Mouse (Mus musculus) gastrocnemius, adult 2 months (tissue): ENCODE results near the gene Pgm1. TPM values are rescaled to one million over a fixed set of nuclear protein-coding genes. Genes with fewer than 3 reads are reported as not detected.

Experiments used
- DNase-seq: peaks from one replicate; pipeline ENCODE4 v3.0.0; 2022
- H3K27ac ChIP-seq: fragments of 200-600 bp; 2 replicates; pipeline ENCODE4 v1.8.1; 2022; ENCODE audit warnings: mild to moderate bottlenecking
- H3K4me3 ChIP-seq: fragments of 200-600 bp; 2 replicates; pipeline ENCODE4 v1.8.1; 2022; ENCODE audit warnings: mild to moderate bottlenecking, moderate library complexity
- CTCF ChIP-seq: fragments of 200-600 bp; IDR thresholded peaks from 2 replicates; pipeline ENCODE4 v1.8.1; 2022; ENCODE audit warnings: antibody characterized with exemption, mild to moderate bottlenecking, moderate library complexity
- intact Hi-C: fragments of 180-260 bp; cut with DNase I; formaldehyde crosslinking; loops from one replicate; pipeline ENCODE4 v1.15.1; 2025
- total RNA-seq, 2 experiments: library from RNA; stranded (reverse); gene quantifications; 2 replicates each; pipeline ENCODE4 v1.2.3; 2021

The Pgm1 gene
- total RNA-seq, 2 experiments from 2014 or later = 1,079 to 1,367 TPM

DNA sequence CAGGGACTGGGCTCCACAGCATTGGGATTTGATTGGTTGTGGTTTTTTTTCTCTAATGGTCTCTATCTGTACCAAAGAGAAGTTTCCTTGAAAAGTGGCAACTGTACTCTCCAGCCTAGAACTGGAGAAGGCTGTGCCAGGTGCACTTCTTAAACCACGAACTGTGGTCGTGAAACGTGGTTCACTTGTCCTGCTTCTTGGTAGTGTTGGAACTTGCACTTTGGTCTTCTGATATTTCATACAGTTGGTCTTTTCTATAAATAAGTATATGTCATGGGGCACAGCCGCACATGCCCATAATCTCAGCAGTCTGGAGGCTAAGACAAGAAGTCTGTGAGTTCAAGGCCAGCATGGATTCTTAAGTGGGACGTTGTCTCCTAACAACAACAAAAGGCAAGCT lies 7.1 kb downstream of the Pgm1 start:
- no peak for TF ChIP-seq CTCF
- Histone ChIP-seq H3K4me3 (peak overlapping the region; percentile 82), H3K27ac (peak overlapping the region; percentile 99)
- intact Hi-C loops = no loop called here
- peak; percentile 62 for DNase-seq

DNA sequence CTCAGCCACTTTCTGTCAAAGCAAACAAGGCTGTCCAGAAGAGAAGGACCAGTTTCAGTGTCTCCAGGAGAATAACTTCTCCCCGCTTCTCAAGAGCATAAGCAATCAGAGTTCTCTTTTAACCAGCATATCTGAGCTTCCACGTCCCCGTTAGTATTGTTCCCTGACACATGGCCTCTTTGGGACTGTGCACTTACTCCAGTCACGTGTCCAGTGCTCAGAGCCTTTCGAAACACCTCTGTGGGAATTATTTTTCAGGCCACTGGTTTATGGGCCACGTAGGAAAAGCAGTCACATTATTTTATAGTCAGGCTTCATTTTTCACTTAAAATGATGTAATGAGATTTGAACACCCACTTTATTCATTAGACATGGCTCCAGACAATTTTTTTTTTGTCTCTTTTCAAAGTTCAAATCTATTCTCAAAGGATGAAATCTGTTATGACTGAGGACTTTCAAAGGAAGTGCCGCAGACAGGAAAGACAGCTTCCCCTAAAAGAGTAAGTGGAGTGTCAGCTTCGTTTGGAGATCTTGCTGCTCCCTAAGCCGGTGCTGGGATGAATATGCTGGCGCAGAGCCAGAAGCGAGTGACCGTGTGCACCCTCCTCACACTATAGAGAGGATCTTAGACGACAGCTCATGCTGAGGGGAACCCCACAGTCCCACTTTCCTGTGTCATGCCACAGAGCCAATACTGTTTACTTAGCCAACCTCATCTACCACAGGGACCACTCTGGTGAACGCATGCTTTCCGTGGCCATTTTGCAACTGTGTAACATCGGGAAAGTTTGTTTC lies 10.7 kb downstream of the Pgm1 start:
- H3K4me3 ChIP-seq = peak overlapping the region; percentile 55
- intact Hi-C loops = no loop called here
- TF ChIP-seq CTCF = no peak

DNA sequence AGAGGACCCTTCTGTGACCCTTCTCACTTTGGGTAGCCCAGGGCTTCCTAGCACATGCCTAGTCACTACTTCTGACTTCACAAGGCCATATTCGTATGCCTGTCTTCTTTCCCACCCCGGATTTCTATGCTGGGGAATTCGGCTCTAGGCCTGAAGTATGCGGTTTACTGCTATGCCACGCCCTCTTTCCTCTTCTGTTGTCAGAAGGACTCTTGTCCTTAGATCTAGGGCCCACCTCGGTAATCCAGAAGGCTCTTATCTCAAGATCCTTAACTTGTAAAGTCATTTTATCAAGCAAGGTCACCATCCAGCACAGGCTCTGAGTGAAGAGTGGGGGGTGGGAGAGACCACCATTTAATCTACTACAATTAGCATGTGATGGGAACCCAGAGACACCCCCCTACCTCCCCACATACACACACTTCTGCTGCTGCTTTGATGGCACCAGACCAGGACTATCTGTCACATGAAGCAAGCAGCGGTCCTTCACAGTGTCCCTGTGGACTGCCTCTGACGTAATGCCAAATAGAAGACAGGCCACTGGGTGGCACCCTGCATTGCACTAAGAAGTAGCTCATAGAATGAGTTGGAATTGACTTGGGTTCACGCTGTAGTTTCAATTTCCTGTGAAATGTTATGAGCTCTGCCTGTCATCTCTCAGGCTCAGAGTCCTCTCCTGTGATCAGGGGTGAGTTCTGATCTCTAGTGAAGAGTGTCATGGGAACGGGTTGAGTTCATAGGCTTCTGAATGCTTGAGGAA lies 12.6 kb downstream of the Pgm1 start:
- Histone ChIP-seq H3K4me3 (peak overlapping the region; percentile 55), H3K27ac (peak overlapping the region; percentile 99)
- DNase-seq = peak; percentile 79
- intact Hi-C loops = no loop called here
- peak; percentile 56 for TF ChIP-seq CTCF

More for the DNA sequence above, 10.7 kb downstream of the Pgm1 start:
- H3K27ac ChIP-seq = peak overlapping the region; percentile 99
- no peak for DNase-seq

DNA sequence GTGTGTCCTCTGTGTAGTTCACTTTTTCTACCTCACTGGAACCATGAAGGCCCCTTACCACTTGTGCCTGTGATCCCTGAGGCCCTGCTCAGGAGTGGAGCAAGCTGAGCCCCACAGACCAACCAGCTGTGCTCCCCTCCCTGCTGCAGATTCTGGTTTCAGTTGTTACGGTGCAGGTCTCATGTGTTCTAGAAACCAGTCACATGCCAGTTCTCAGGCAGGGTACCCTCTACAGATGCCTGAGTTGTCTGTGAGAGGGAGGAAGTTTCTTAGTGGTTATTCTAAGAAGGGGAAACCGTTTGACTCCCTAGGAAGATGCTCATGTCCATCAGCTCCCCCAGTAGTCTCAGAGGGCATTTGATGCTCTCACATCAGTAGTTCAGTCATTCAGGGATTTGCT lies 15.4 kb downstream of the Pgm1 start:
- H3K4me3 ChIP-seq = no peak overlapping the region
- peak overlapping the region; percentile 48; the same call in 1 of the 2 replicates for H3K27ac ChIP-seq
- intact Hi-C loops = loop anchor here (5.0 kb wide), 1 partner anchor 593 kb away; no protein-coding TSS in a partner anchor
- DNase-seq = no peak
- no peak for TF ChIP-seq CTCF

DNA sequence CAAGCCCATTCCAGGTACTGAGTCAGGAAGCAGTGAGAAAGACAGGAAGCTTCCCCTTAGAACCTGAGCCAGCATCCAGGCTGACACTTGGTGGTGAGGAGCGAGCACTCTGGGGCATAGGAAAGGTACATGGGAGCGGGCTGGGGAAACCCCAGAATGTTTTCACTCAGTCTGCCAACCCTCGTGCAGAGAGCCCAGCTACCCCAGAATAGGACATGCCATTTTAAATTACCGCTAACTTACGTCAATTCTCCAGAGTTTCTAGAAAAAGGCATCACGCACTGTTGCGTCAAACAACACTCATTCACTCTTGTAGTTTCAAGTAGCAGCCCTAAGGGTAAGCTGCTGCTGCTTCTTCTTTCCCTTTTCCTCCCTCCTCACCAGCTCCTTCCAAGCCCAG lies 15.8 kb downstream of the Pgm1 start:
- TF ChIP-seq CTCF = no peak
- Histone ChIP-seq H3K27ac (peak overlapping the region; percentile 48; the same call in 1 of the 2 replicates), H3K4me3 (no peak overlapping the region)
- DNase-seq = no peak
- intact Hi-C loops = loop anchor here (5.0 kb wide), 1 partner anchor 592 kb away; no protein-coding TSS in a partner anchor

DNA sequence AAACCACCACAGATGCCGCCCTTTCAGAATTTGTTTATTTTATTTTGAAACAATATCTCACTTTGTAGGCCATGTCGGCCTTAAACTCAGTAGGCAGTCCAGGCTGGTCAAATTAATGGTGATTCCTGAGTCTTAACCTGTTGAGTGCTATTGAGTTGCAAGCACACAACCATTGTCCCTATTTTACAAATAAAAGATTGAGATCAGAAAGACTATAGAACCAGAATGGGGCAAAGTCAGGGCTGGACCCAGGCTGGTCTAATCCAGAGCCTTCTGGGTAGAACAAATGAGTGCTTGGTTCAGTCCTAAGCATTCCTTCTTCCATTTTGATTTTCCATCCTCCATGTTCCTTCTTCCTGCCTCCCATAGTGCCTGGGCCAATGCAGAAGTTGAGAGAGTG lies 17.3 kb downstream of the Pgm1 start:
- intact Hi-C loops = loop anchor here (5.0 kb wide), 1 partner anchor 591 kb away; no protein-coding TSS in a partner anchor
- Histone ChIP-seq H3K27ac (peak overlapping the region; percentile 52), H3K4me3 (peak overlapping the region; percentile 23; the same call in 1 of the 2 replicates)
- TF ChIP-seq CTCF = no peak
- DNase-seq = no peak

DNA sequence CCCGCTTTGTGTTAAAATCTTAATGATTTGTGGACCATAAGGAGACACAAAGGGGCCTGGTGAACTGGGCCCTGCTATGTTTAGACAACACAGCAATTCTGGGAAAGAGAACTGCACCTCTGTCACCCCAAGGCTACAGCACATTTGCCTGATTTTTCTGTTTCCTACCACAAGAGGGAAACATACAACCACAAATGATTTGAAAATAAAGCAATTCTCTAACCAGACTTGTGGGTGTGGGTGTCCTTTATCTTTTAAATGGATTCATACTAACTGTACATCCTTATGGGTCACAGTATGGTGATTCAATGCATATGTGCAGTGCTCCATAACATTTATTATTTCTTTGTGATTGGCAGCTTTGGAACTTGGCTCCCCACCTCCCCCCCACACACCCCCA lies 18.0 kb downstream of the Pgm1 start:
- no peak for DNase-seq
- H3K4me3 ChIP-seq = peak overlapping the region; percentile 23
- peak overlapping the region; percentile 52 for H3K27ac ChIP-seq
- TF ChIP-seq CTCF = peak; percentile 62
- intact Hi-C loops = loop anchor here (5.0 kb wide), 1 partner anchor 590 kb away; no protein-coding TSS in a partner anchor

DNA sequence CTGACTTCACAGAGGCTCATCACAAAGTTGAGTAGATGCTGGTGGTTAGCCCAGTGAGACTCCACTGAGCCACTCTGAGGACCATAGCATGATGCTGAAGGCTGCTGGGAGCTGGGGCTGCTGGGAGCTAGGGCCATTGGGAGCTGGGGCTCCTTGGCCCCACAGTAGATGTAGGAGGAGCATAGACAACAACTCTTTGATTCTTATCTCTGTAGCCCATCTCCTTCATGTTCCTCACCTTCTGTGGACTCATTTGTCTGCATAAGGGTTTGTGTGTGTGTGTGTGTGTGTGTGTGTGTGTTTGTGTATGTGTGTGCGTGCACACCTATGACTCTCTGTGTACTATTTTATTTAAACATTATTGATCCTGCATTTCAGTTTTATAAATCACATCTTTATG lies 18.7 kb downstream of the Pgm1 start:
- H3K27ac ChIP-seq = peak overlapping the region; percentile 52
- no peak overlapping the region; the same call in 1 of the 2 replicates for H3K4me3 ChIP-seq
- TF ChIP-seq CTCF = no peak
- intact Hi-C loops = loop anchor here (5.0 kb wide), 1 partner anchor 589 kb away; no protein-coding TSS in a partner anchor
- no peak for DNase-seq

DNA sequence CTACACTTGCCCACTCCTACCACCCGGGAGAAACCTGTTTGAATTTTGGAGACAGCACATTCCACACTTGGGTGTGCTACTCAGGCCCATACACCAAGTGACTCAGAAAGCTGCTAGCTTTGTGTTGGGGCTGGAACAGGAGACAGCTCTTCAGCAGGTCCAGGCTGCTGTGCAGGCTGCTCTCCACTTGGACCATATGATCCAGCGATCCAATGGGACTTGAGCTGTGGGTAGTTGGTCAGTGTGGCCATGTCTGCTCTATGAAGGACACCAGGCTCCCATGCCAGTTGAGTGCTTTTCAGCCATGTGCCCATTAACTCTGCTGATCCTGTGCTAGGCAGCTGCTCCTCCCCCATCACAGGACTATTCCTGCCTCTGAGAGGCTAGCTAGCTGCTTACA lies 24.7 kb downstream of the Pgm1 start:
- Histone ChIP-seq H3K4me3 (peak overlapping the region; percentile 57), H3K27ac (peak overlapping the region; percentile 90)
- DNase-seq = peak; percentile 66
- no peak for TF ChIP-seq CTCF
- intact Hi-C loops = loop anchor here (2.0 kb wide), 1 partner anchor 23 kb away; no protein-coding TSS in a partner anchor

DNA sequence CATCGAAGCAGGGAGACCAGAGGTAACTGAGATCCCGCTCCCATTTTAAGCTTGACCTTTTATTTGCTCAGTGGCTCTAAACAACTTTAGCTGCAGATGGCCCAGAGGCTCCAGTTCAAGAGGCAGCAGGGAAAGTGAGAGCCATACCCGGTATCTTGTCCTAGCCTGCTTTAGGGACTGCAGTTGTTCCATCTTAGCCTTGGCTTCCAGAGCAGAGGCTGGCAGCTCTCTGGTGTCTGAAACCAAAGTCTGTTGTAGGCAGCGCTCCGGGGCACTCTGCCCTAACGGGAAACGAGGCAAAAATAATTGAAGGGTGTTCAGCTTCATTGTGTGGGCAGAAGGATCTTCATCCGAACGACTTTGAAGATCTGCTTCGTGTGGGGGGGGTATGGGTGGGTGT lies 26.2 kb downstream of the Pgm1 start:
- peak; percentile 87 for DNase-seq
- intact Hi-C loops = loop anchor here (2.0 kb wide), 1 partner anchor 25 kb away; no protein-coding TSS in a partner anchor
- peak overlapping the region; percentile 90 for H3K27ac ChIP-seq
- peak overlapping the region; percentile 76 for H3K4me3 ChIP-seq
- no peak for TF ChIP-seq CTCF

DNA sequence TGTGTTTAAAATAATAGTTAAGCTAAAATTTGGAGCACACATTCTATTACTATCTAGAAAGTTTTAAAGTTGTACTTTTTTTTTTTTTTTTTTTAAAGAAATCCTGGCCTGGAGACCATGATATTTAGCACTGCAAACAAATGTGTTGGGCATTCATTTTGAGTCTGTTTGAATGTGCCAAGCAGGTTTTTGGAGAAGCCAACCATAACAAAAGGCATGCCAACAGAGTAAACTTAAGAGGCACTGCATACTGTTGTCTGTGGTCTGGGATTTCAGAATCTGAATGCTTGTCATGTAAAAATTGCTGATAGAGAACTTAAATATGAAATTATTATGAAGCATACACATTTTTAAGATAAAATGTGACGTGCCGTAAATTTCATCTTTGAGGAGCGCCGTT lies 28.0 kb downstream of the Pgm1 start:
- Histone ChIP-seq H3K4me3 (peak overlapping the region; percentile 76), H3K27ac (peak overlapping the region; percentile 90)
- no peak for TF ChIP-seq CTCF
- intact Hi-C loops = loop anchor here (2.0 kb wide), 1 partner anchor 14 kb away; no protein-coding TSS in a partner anchor
- DNase-seq = no peak

DNA sequence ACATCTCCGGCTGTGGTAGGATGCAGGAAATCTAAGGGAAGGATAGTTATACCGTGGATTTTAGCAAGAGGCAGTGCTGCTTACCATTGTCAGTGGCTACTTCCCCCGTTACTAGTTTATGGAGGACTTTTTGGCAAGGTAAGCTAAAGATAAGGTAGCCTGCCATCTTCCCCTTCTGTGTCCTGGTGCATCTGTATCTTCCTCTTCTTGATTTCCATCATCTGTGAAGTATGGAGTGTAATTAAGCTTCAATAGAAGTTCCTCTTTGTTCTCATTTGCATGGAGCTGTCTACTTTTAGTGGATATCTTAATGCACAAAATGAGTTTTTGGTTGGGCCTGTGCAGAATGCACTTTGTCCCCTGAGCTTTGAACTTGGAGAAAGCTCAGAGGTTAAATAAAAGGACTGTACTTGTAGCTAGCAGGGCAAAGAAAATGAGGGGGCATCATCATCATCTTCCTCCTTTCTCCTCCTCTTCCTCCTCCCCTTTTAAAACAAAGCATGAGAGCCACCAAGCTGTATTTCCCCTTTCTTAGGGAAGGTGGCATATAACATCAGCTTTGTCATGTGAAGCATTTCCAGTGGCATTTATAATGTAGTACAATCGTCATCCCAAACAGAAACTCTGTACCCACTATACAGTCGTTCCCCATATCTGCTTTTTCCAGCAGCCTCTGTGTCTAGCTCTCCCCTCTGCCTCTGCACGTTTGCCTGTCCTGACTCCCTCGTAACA lies 29.0 kb downstream of the Pgm1 start:
- H3K27ac ChIP-seq = peak overlapping the region; percentile 90
- intact Hi-C loops = no loop called here
- no peak for DNase-seq

More for the DNA sequence above, 29.0 kb downstream of the Pgm1 start:
- peak overlapping the region; percentile 76 for H3K4me3 ChIP-seq
- no peak for TF ChIP-seq CTCF
